Mouse (Mus musculus) adrenal gland, postnatal 4 days (tissue): Measurements from ENCODE around the gene Gm12355. TPM values are rescaled to one million over a fixed set of nuclear protein-coding genes. Genes with fewer than 3 reads are reported as not detected.

Experiments used
- DNase-seq, 2 experiments: peaks; one replicate each; pipeline ENCODE4 v3.0.0; 2021 to 2022; ENCODE audit warnings: low spot score in 2 of 2, mixed read lengths in 2 of 2
- total RNA-seq, 2 experiments: library from RNA; stranded (reverse); gene quantifications; 2 replicates each; pipeline ENCODE4 v1.2.3; 2021

Gene Gm12355
- total RNA-seq, 2 experiments from 2014 or later: 23.3 to 26.6 TPM

GRCm38 (mm10) chr11:98582551-98583264 lies 42.8 kb downstream of the Gm12355 start:
- no peak for DNase-seq

- no peak for DNase-seq
Observed at GRCm38 (mm10) chr11:98582030-98582388, 43.5 kb downstream of the Gm12355 start.

GRCm38 (mm10) chr11:98581286-98582029 lies 44.0 kb downstream of the Gm12355 start:
- DNase-seq: no peak

- DNase-seq: no peak
Observed at GRCm38 (mm10) chr11:98580301-98581121, 45.0 kb downstream of the Gm12355 start.

GRCm38 (mm10) chr11:98577776-98578175 lies 47.7 kb downstream of the Gm12355 start:
- no peak for DNase-seq

Other genes starting within 250 kb of the Gm12355 start
- 10 to 100 TPM in 1 of 2 experiments, 1 to 10 TPM in 1; 8.6 to 16.7 TPM for gene Tcap, start 241.8 kb downstream of the Gm12355 start, total RNA-seq
- 100 to 1,000 TPM; 686 to 903 TPM for gene Pnmt, start 239.2 kb downstream of the Gm12355 start, total RNA-seq
- gene Pgap3, start 225.2 kb downstream of the Gm12355 start, total RNA-seq: 10 to 100 TPM in 1 of 2 experiments, 1 to 10 TPM in 1; 9.7 to 11.0 TPM
- gene Erbb2, start 213.2 kb downstream of the Gm12355 start, total RNA-seq: 10 to 100 TPM; 10.8 to 19.4 TPM
- gene Mien1, start 186.7 kb downstream of the Gm12355 start, total RNA-seq: 10 to 100 TPM; 53.5 to 55.3 TPM
- gene Grb7, start 179.3 kb downstream of the Gm12355 start, total RNA-seq: 10 to 100 TPM in 1 of 2 experiments, 1 to 10 TPM in 1; 5.9 to 10.3 TPM
- gene Ikzf3, start 79.6 kb downstream of the Gm12355 start, total RNA-seq: 1 to 10 TPM in 1 of 2 experiments, under 1 TPM in 1; 0.36 to 1.4 TPM
- under 1 TPM in 1 of 2 experiments, not detected in 1; 0.45 TPM for gene Zpbp2, start 74.6 kb downstream of the Gm12355 start, total RNA-seq
- gene Ormdl3, start 38.3 kb downstream of the Gm12355 start, total RNA-seq: 10 to 100 TPM; 74.7 to 84.1 TPM
- gene Lrrc3c, start 27.4 kb downstream of the Gm12355 start, total RNA-seq: not detected
- gene Gsdma3, start 699 bp upstream of the Gm12355 start, total RNA-seq: 10 to 100 TPM; 12.0 to 14.5 TPM
- under 1 TPM; 0.25 to 0.48 TPM for gene Gsdma2, start 21.1 kb upstream of the Gm12355 start, total RNA-seq
- gene Gsdma, start 38.7 kb upstream of the Gm12355 start, total RNA-seq: not detected
- 100 to 1,000 TPM; 137 to 147 TPM for gene Psmd3, start 56.9 kb upstream of the Gm12355 start, total RNA-seq
- not detected for gene Csf3, start 75.6 kb upstream of the Gm12355 start, total RNA-seq
- gene Med24, start 103.8 kb upstream of the Gm12355 start, total RNA-seq: 10 to 100 TPM; 75.7 to 84.8 TPM
- gene Thra, start 115.0 kb upstream of the Gm12355 start, total RNA-seq: 100 to 1,000 TPM; 181 to 195 TPM
- gene Nr1d1, start 149.7 kb upstream of the Gm12355 start, total RNA-seq: 100 to 1,000 TPM; 104 to 115 TPM
- gene Msl1, start 169.9 kb upstream of the Gm12355 start, total RNA-seq: 100 to 1,000 TPM; 119 to 121 TPM
- 10 to 100 TPM; 45.2 to 54.8 TPM for gene Casc3, start 179.2 kb upstream of the Gm12355 start, total RNA-seq
- gene Rapgefl1, start 211.1 kb upstream of the Gm12355 start, total RNA-seq: 1 to 10 TPM; 2.6 to 3.0 TPM
- gene Wipf2, start 238.0 kb upstream of the Gm12355 start, total RNA-seq: 10 to 100 TPM; 18.4 to 19.7 TPM